Mouse (Mus musculus): ENCODE measurements around the gene Fcho2. TPM values are rescaled to one million over a fixed set of nuclear protein-coding genes. Genes with fewer than 3 reads are reported as not detected.
"Not testable (repeated sequence)": the region's sequence is repeated elsewhere in the genome, so short reads cannot be mapped to it uniquely, and the experiment has no call there.

The Fcho2 gene
- polyA plus RNA-seq (2015; fragmentation: Nextera tagmentation; extraction: Ambion mirVana): 35.7 and 38.6 TPM in 2 replicates

GRCm38 (mm10) chr13:98815147-98815785 lies at the start of gene Fcho2:
Fcho2 (minus strand) TSS chr13:98815449.
- Histone ChIP-seq H3K27ac (peak within 1 kb of the TSS; percentile 97), H3K9me3 (no peaks in the 10 kb centered on the region), H3K36me3 (no peaks in the 10 kb centered on the region), H3K4me1 (replicated peaks) (peaks cover 10% of the 10 kb centered on the region), H3K9ac (peak within 1 kb of the TSS; percentile 96), H3K4me2 (replicated peaks) (peak within 1 kb of the TSS; percentile 47), H3K4me3 (replicated peaks) (peak within 1 kb of the TSS; percentile 95), H3K27me3 (replicated peaks) (no peaks in the 10 kb centered on the region)
- ATAC-seq: peak; percentile 95
- under 1% methylated on average over 57 of the region's 61 CpGs for WGBS

DNA sequence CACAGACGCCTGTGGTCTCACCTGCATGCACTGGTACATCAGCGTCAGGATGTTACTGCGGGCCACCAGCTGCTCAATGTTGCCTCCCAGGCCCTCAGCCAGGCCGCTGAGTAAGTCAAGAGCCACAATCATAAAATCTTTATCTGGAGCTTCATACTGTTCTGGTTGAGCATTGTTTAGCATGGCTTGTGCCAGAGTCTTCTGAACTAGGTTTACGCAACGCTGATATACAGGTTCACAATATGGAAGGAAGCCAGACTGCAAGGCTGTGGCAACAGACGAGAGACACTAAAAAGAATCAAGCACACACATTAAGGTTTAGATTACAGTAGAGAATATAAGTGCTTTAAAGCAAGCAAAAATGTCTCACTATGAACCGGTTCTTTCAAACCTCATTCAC lies 40.0 kb upstream of the Fcho2 start:
- no peaks in the 10 kb centered on the region for H3K27me3 ChIP-seq (replicated peaks)
- WGBS: 89% methylated on average over 8 of the region's 8 CpGs
- no peaks in the 10 kb centered on the region for H3K4me1 ChIP-seq (replicated peaks)
- H3K36me3 ChIP-seq: peaks cover 42% of the 10 kb centered on the region
- H3K9ac ChIP-seq: no peak overlapping the region
- H3K4me2 ChIP-seq (replicated peaks): no peak overlapping the region
- no peak for ATAC-seq
- H3K9me3 ChIP-seq: no peaks in the 10 kb centered on the region
- no peak overlapping the region for H3K27ac ChIP-seq
- no peak overlapping the region for H3K4me3 ChIP-seq (replicated peaks)

GRCm38 (mm10) chr13:98845794-98846193 lies 30.5 kb upstream of the Fcho2 start:
- Histone ChIP-seq H3K9ac (no peak overlapping the region), H3K4me1 (replicated peaks) (no peaks in the 10 kb centered on the region), H3K4me3 (replicated peaks) (no peak overlapping the region), H3K4me2 (replicated peaks) (no peak overlapping the region), H3K27me3 (replicated peaks) (no peaks in the 10 kb centered on the region), H3K9me3 (no peaks in the 10 kb centered on the region), H3K36me3 (peaks cover 10% of the 10 kb centered on the region), H3K27ac (no peak overlapping the region)
- ATAC-seq: no peak
- WGBS: 78% methylated on average over 1 of the region's 1 CpGs

GRCm38 (mm10) chr13:98836423-98837088 lies 21.3 kb upstream of the Fcho2 start:
- H3K4me2 ChIP-seq (replicated peaks): no peak overlapping the region
- no peaks in the 10 kb centered on the region for H3K27me3 ChIP-seq (replicated peaks)
- H3K27ac ChIP-seq: no peak overlapping the region
- peak; percentile 41 for ATAC-seq
- H3K36me3 ChIP-seq: no peaks in the 10 kb centered on the region; the same call in 1 of the 2 replicates
- H3K4me1 ChIP-seq (replicated peaks): no peaks in the 10 kb centered on the region
- H3K4me3 ChIP-seq (replicated peaks): no peak overlapping the region
- WGBS: 91% methylated on average over 6 of the region's 6 CpGs
- no peaks in the 10 kb centered on the region for H3K9me3 ChIP-seq
- H3K9ac ChIP-seq: no peak overlapping the region

- no peaks in the 10 kb centered on the region for H3K9me3 ChIP-seq
- H3K27me3 ChIP-seq (replicated peaks): no peaks in the 10 kb centered on the region
- no peak overlapping the region for H3K4me3 ChIP-seq (replicated peaks)
- no peak for ATAC-seq
- H3K27ac ChIP-seq: no peak overlapping the region
- H3K9ac ChIP-seq: no peak overlapping the region
- H3K4me1 ChIP-seq (replicated peaks): no peaks in the 10 kb centered on the region
- H3K36me3 ChIP-seq: no peaks in the 10 kb centered on the region; the same call in 1 of the 2 replicates
- 85% methylated on average over 5 of the region's 5 CpGs for WGBS
- H3K4me2 ChIP-seq (replicated peaks): no peak overlapping the region
Measured at GRCm38 (mm10) chr13:98835740-98836139, 20.5 kb upstream of the Fcho2 start.

DNA sequence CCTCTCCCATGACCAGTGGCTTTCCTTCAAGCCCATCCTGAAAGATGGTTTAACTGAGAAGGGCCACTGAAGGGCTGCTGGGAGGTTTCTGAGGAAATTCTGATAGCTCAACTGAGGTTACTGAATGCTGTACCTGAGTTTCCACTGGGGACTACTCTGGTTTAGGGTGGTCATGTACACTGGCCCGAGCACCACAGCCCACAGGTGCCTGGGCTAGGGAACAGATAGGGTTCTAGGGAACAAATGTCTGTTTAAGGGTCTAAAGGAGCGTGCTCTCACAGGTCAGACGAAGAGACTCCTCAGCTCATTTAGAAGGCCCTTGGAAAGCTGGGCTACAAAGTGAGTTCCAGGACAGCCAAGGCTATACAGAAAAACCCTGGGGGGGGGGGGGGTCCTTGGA lies 19.5 kb upstream of the Fcho2 start:
- Histone ChIP-seq H3K9me3 (no peaks in the 10 kb centered on the region), H3K9ac (no peak overlapping the region), H3K27ac (no peak overlapping the region), H3K4me2 (replicated peaks) (no peak overlapping the region), H3K4me1 (replicated peaks) (no peaks in the 10 kb centered on the region), H3K27me3 (replicated peaks) (no peaks in the 10 kb centered on the region), H3K36me3 (no peaks in the 10 kb centered on the region; the same call in 1 of the 2 replicates), H3K4me3 (replicated peaks) (no peak overlapping the region)
- no peak for ATAC-seq
- WGBS: 85% methylated on average over 3 of the region's 3 CpGs

DNA sequence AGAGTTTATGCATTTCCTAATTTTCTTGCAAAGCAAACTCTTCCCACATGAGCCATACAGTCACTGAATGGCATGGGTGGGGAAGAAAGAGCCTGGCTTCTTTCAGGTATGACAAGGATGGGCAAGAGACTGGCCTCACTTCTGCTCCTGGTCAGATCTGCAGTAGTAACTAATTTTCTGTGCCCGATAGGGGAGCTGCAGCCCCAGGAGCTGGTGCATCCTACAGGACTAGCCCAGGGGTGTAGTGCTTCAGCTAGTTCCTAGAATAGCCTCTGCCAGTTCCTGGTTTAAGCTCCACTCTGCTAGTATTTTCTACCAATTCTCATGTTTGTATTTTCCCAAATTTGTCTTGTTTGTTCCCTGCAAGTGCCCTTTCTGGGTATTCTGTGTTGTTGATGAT lies 18.9 kb upstream of the Fcho2 start:
- Histone ChIP-seq H3K27me3 (replicated peaks) (no peaks in the 10 kb centered on the region), H3K36me3 (no peaks in the 10 kb centered on the region; the same call in 1 of the 2 replicates), H3K4me1 (replicated peaks) (no peaks in the 10 kb centered on the region), H3K4me2 (replicated peaks) (no peak overlapping the region), H3K9ac (no peak overlapping the region), H3K4me3 (replicated peaks) (no peak overlapping the region), H3K27ac (no peak overlapping the region), H3K9me3 (no peaks in the 10 kb centered on the region)
- 35% methylated on average over 1 of the region's 1 CpGs for WGBS
- no peak for ATAC-seq

DNA sequence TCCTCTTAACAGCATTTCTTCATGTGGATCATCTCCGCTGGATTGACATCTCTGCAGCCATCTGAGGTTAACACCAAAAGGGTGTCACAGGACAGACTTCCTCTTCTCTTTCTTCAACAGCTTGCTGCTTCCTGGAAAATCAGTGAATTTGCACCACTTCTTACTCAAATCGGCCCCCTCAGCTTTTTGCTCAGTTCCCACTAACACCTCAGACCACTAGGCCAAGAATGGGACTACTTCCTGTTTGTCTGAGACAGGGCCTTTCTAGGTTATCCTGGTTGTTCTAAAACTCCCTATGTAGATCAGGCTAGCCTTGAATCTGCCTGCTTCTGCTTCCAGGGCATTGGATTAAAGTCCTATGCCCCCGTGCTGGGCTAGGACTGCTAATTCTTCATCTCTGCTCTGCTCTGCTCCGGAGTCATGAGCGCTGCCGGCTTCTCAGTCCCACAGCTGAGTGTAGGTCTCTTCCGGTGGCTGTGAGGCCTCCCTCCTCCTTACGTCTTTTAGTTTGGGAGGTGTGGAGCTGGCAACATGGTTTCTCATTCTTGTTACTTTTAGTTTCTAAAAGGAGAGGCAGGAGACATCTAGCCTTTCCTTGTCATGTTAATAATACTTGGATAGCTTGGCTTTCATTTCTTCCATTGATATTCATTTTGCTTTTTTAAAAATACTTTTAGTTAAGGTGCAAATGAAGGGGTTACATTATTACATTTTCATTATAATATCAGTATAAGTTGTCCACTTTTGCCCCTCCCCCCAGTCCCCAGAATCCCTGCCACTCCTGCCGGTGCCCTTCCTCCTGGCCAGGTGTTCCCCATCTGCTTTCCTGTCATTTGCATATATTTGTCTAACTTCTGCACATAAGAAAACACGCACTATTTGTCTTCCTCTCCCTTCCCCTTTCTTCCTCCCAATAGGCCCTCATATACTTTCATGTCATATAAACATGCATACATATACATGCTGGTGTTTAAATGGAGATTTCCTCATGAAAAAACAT lies 17.5 kb upstream of the Fcho2 start:
- no peaks in the 10 kb centered on the region for H3K27me3 ChIP-seq (replicated peaks)
- 68% methylated on average over 10 of the region's 10 CpGs for WGBS
- no peaks in the 10 kb centered on the region; the same call in 1 of the 2 replicates for H3K36me3 ChIP-seq
- H3K27ac ChIP-seq: no peak overlapping the region
- H3K4me2 ChIP-seq (replicated peaks): no peak overlapping the region
- no peaks in the 10 kb centered on the region for H3K9me3 ChIP-seq
- no peaks in the 10 kb centered on the region for H3K4me1 ChIP-seq (replicated peaks)
- no peak overlapping the region for H3K9ac ChIP-seq
- no peak overlapping the region for H3K4me3 ChIP-seq (replicated peaks)
- ATAC-seq: no peak

DNA sequence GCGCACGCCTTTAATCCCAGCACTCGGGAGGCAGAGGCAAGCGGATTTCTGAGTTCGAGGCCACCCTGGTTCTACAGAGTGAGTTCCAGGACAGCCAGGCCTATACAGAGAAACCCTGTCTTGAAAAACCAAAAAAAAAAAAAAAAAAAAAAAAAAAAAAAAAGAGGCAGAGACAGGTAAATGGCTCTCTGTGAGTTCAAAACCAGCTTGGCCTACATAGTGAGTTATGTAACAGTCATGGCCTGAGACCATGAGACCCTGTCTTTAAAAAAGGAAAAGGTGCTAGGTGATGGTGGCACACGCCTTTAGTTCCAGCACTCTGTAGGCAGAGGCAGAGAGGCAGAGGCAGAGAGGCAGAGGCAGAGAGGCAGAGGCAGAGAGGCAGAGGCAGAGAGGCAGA lies 13.8 kb upstream of the Fcho2 start:
- not testable (repeated sequence) for ATAC-seq; H3K27ac ChIP-seq; H3K9me3 ChIP-seq; H3K4me2 ChIP-seq (replicated peaks); H3K36me3 ChIP-seq; H3K4me3 ChIP-seq (replicated peaks); H3K4me1 ChIP-seq (replicated peaks); H3K9ac ChIP-seq; H3K27me3 ChIP-seq (replicated peaks)
- 96% methylated on average over 6 of the region's 6 CpGs for WGBS

DNA sequence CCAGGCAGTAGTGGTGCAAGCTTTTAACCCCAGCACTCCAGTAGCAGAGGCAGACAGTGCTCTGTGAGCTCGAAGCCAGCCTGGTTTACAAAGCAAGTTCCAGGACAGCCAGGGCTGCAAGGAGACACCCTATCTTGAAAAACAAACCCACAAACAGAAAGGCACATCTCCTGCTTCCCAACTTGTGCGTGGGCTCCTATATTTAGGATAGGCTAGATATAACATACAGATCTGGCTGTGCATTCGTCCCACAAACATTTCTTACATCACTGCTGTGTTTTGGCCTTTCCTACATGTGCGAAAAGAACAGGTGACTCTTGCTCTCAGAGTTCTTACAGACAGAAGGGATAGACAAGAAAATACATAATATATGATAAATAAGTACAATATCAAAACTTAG lies 10.3 kb upstream of the Fcho2 start:
- H3K9me3 ChIP-seq: no peaks in the 10 kb centered on the region
- H3K9ac ChIP-seq: no peak overlapping the region
- no peaks in the 10 kb centered on the region for H3K36me3 ChIP-seq
- no peak for ATAC-seq
- H3K27me3 ChIP-seq (replicated peaks): no peaks in the 10 kb centered on the region
- no peaks in the 10 kb centered on the region for H3K4me1 ChIP-seq (replicated peaks)
- H3K27ac ChIP-seq: no peak overlapping the region
- H3K4me3 ChIP-seq (replicated peaks): no peak overlapping the region
- no peak overlapping the region for H3K4me2 ChIP-seq (replicated peaks)
- 74% methylated on average over 4 of the region's 4 CpGs for WGBS

GRCm38 (mm10) chr13:98819094-98819493 lies 3.8 kb upstream of the Fcho2 start:
- H3K27me3 ChIP-seq (replicated peaks): no peaks in the 10 kb centered on the region
- H3K4me2 ChIP-seq (replicated peaks): no peak overlapping the region
- H3K9me3 ChIP-seq: no peaks in the 10 kb centered on the region
- H3K36me3 ChIP-seq: no peaks in the 10 kb centered on the region
- H3K9ac ChIP-seq: no peak overlapping the region
- peaks cover 4% of the 10 kb centered on the region for H3K4me1 ChIP-seq (replicated peaks)
- H3K27ac ChIP-seq: peak overlapping the region; percentile 76
- no peak for ATAC-seq
- 37% methylated on average over 2 of the region's 2 CpGs for WGBS
- no peak overlapping the region for H3K4me3 ChIP-seq (replicated peaks)

GRCm38 (mm10) chr13:98818205-98818604 lies 3.0 kb upstream of the Fcho2 start:
- Histone ChIP-seq H3K4me2 (replicated peaks) (no peak overlapping the region), H3K27me3 (replicated peaks) (no peaks in the 10 kb centered on the region), H3K9ac (no peak overlapping the region), H3K4me1 (replicated peaks) (peaks cover 6% of the 10 kb centered on the region), H3K36me3 (no peaks in the 10 kb centered on the region), H3K9me3 (no peaks in the 10 kb centered on the region), H3K27ac (peak overlapping the region; percentile 76; the same call in 1 of the 2 replicates), H3K4me3 (replicated peaks) (no peak overlapping the region)
- 45% methylated on average over 4 of the region's 4 CpGs for WGBS
- peak; percentile 8; the same call in 1 of the 2 replicates for ATAC-seq

Measured in intestine, embryonic 15.5 days (tissue).